Mouse (Mus musculus) CD4-positive naive resting alpha-beta T cell, adult 76 days (primary cell): Measurements from ENCODE around the gene Nap1l1. TPM values are rescaled to one million over a fixed set of nuclear protein-coding genes. Genes with fewer than 3 reads are reported as not detected.

Source experiments
- total RNA-seq: library from RNA; stranded (reverse); gene quantifications from one replicate; pipeline ENCODE4 v1.2.4, GENCODE M21; 2023

Gene Nap1l1
- total RNA-seq = 197 TPM

DNA sequence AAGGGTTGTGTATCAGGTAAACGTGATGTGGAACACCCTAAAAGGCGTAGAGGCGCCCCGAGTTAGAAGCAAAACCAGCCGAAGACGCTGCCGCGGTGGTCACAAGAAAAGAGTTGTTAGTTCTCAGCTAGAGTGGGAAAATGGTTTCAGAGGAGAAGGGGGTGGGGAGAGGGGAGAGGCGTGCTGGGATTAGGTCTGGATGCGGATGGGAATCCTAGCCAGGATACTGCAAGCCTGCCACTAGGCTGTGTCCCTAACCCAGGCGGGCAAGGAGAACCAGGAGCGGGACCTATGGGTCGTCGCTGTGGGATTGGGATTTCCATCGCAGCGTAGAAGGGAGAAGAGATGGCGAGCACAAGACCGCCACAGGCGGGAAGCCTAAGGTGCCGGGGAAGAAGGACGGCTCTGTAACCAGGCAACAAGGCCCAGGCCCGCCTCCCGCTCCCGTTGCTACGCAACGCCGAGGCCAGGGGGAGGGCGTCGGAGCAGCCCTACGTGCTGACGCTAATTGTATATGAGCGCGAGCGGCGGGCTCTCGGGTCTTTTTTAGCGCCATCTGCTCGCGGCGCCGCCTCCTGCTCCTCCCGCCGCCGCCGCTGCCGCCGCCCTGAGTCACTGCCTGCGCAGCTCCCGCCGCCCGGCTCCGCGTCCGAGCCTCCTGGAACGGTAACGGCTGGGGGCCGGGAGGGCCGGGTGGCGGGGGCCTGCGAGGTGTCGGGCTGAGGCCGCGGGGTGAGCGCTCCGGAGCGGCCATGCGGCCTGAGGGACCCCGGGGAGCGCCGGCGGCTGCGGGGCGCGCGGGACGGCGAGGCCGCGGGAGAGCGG lies at the start of gene Nap1l1:
Nap1l1 (plus strand) TSS at position 538 of the 825 bp plus-strand sequence.

GRCm38 (mm10) chr10:111506101-111506925 lies 33.3 kb downstream of the Nap1l1 start, which contains the start of gene Phlda1:
Gene Phlda1, plus strand, starts transcription at chr10:111506286.

Other genes with a start within 250 kb of the Nap1l1 start
- 0.82 TPM for gene Bbs10, start 174.5 kb upstream of the Nap1l1 start, total RNA-seq
- gene Phlda1, start 33.1 kb downstream of the Nap1l1 start, total RNA-seq = 16.4 TPM